Mouse (Mus musculus) lung, adult 2 months (tissue): Measurements from ENCODE around the gene Ube2i.

Experiments
- CTCF ChIP-seq: fragments of 200-500 bp; IDR thresholded peaks from 2 replicates; pipeline ENCODE4 v1.5.1; 2011; ENCODE audit warnings: mild to moderate bottlenecking, low read length, control low read depth; ENCODE audit not compliant: insufficient read depth
- POLR2A ChIP-seq: fragments of 200-500 bp; IDR thresholded peaks from 2 replicates; pipeline ENCODE4 v1.6.1; 2011; ENCODE audit warnings: low read depth, mild to moderate bottlenecking, control low read depth, low read length, borderline replicate concordance; ENCODE audit errors: extremely low read depth

DNA sequence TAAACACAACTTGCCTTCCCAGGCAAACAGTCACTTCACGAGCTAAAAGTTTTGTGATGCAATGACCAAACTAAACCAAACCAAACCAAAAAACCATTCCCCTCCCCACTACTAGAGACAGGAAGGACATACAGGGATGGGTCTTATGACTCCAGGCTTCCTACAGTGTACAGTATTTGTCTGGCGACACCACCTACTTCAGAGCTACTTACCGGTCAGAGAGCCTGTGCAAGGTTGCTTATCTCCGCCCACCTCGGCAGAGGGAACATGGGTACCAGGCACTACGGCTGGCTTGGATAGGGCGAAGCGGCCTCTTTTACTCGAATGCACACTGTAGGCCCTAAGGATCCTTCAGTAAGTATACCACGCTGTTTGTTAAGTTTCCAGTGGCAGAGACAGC is 2.1 kb downstream of the Ube2i start:
- no peak for TF ChIP-seq CTCF
- TF ChIP-seq POLR2A = peak; percentile 48; the same call in 1 of the 2 replicates
